Mouse (Mus musculus): ENCODE results near the gene Cep55. TPM values are rescaled to one million over a fixed set of nuclear protein-coding genes. Genes with fewer than 3 reads are reported as not detected.

The Cep55 gene
- polyA plus RNA-seq, 1 experiment from 2014 or later, result 46.9 TPM

GRCm38 (mm10) chr19:38054149-38054719, 577 bp upstream of the Cep55 start:
- no peak for DNase-seq (ENCODE audit: low spot score)
- no peak; the same call in 1 of the 2 replicates for ATAC-seq (ENCODE audit: low FRiP score)

GRCm38 (mm10) chr19:38055798-38056197, 987 bp downstream of the Cep55 start:
- peak overlapping the region; percentile 44 for H3K4me2 ChIP-seq (replicated peaks; ENCODE audit: low read depth, low read length)
- ATAC-seq (ENCODE audit: low FRiP score) (no peak), DNase-seq (ENCODE audit: low spot score) (no peak)
- no peak overlapping the region for H3K27ac ChIP-seq (ENCODE audit: low read depth, low read length)
- peak overlapping the region; percentile 73; the same call in 1 of the 2 replicates for H3K9ac ChIP-seq (ENCODE audit: low read depth, low read length)
- H3K9me3 ChIP-seq (ENCODE audit: control insufficient read depth, low read length), result no peaks in the 10 kb centered on the region
- H3K4me3 ChIP-seq (ENCODE audit: low read depth, low read length), result peak overlapping the region; percentile 66
- no peaks in the 10 kb centered on the region for H3K27me3 ChIP-seq (ENCODE audit: control insufficient read depth, insufficient read depth, low read length)
- 0 out of 2 replicates have a peak, but pooled peaks cover 2% of the 10 kb centered on the region for H3K4me1 ChIP-seq (replicated peaks; ENCODE audit: control insufficient read depth, insufficient read depth, low read length)
- WGBS, result 22% methylated on average over 6 of the region's 6 CpGs
- 0 out of 2 replicates have a peak, but pooled peaks cover 3% of the 10 kb centered on the region for H3K36me3 ChIP-seq (ENCODE audit: control insufficient read depth, insufficient read depth, low read length)

More at GRCm38 (mm10) chr19:38054149-38054719, 577 bp upstream of the Cep55 start:
- WGBS, result under 1% methylated on average over 19 of the region's 23 CpGs
- Histone ChIP-seq H3K36me3 (ENCODE audit: control insufficient read depth, insufficient read depth, low read length) (no peaks in the 10 kb centered on the region), H3K9ac (ENCODE audit: low read depth, low read length) (peak overlapping the region; percentile 8; the same call in 1 of the 2 replicates), H3K4me3 (ENCODE audit: low read depth, low read length) (peak overlapping the region; percentile 66), H3K27ac (ENCODE audit: low read depth, low read length) (no peak overlapping the region), H3K4me2 (replicated peaks; ENCODE audit: low read depth, low read length) (peak overlapping the region; percentile 43), H3K27me3 (ENCODE audit: control insufficient read depth, insufficient read depth, low read length) (no peaks in the 10 kb centered on the region), H3K4me1 (replicated peaks; ENCODE audit: control insufficient read depth, insufficient read depth, low read length) (0 out of 2 replicates have a peak, but pooled peaks cover 2% of the 10 kb centered on the region), H3K9me3 (ENCODE audit: control insufficient read depth, low read length) (no peaks in the 10 kb centered on the region)

- Histone ChIP-seq H3K27me3 (ENCODE audit: control insufficient read depth, insufficient read depth, low read length) (no peaks in the 10 kb centered on the region), H3K4me1 (replicated peaks; ENCODE audit: control insufficient read depth, insufficient read depth, low read length) (0 out of 2 replicates have a peak, but pooled peaks cover 2% of the 10 kb centered on the region), H3K4me2 (replicated peaks; ENCODE audit: low read depth, low read length) (peak overlapping the region; percentile 44; the same call in 1 of the 2 replicates), H3K9ac (ENCODE audit: low read depth, low read length) (no peak overlapping the region), H3K36me3 (ENCODE audit: control insufficient read depth, insufficient read depth, low read length) (0 out of 2 replicates have a peak, but pooled peaks cover 3% of the 10 kb centered on the region), H3K27ac (ENCODE audit: low read depth, low read length) (no peak overlapping the region), H3K9me3 (ENCODE audit: control insufficient read depth, low read length) (no peaks in the 10 kb centered on the region), H3K4me3 (ENCODE audit: low read depth, low read length) (peak overlapping the region; percentile 66)
- ATAC-seq (ENCODE audit: low FRiP score), result no peak
- DNase-seq (ENCODE audit: low spot score), result no peak
- WGBS, result 52% methylated on average over 3 of the region's 3 CpGs
These were observed 1.5 kb downstream of the Cep55 start for GRCm38 (mm10) chr19:38056276-38056675.

GRCm38 (mm10) chr19:38056931-38057330, 2.1 kb downstream of the Cep55 start:
- no peak overlapping the region for H3K4me2 ChIP-seq (replicated peaks; ENCODE audit: low read depth, low read length)
- 0 out of 2 replicates have a peak, but pooled peaks cover 2% of the 10 kb centered on the region for H3K4me1 ChIP-seq (replicated peaks; ENCODE audit: control insufficient read depth, insufficient read depth, low read length)
- 88% methylated on average over 8 of the region's 8 CpGs for WGBS
- H3K27ac ChIP-seq (ENCODE audit: low read depth, low read length), result no peak overlapping the region
- no peaks in the 10 kb centered on the region for H3K27me3 ChIP-seq (ENCODE audit: control insufficient read depth, insufficient read depth, low read length)
- no peaks in the 10 kb centered on the region for H3K9me3 ChIP-seq (ENCODE audit: control insufficient read depth, low read length)
- no peak for ATAC-seq (ENCODE audit: low FRiP score)
- no peak for DNase-seq (ENCODE audit: low spot score)
- no peak overlapping the region for H3K9ac ChIP-seq (ENCODE audit: low read depth, low read length)
- no peak overlapping the region for H3K4me3 ChIP-seq (ENCODE audit: low read depth, low read length)
- H3K36me3 ChIP-seq (ENCODE audit: control insufficient read depth, insufficient read depth, low read length), result 0 out of 2 replicates have a peak, but pooled peaks cover 3% of the 10 kb centered on the region

GRCm38 (mm10) chr19:38063201-38063600, 8.4 kb downstream of the Cep55 start:
- Histone ChIP-seq H3K27me3 (ENCODE audit: control insufficient read depth, insufficient read depth, low read length) (no peaks in the 10 kb centered on the region), H3K27ac (ENCODE audit: low read depth, low read length) (no peak overlapping the region), H3K4me2 (replicated peaks; ENCODE audit: low read depth, low read length) (no peak overlapping the region), H3K4me3 (ENCODE audit: low read depth, low read length) (no peak overlapping the region), H3K9ac (ENCODE audit: low read depth, low read length) (no peak overlapping the region), H3K9me3 (ENCODE audit: control insufficient read depth, low read length) (no peaks in the 10 kb centered on the region), H3K4me1 (replicated peaks; ENCODE audit: control insufficient read depth, insufficient read depth, low read length) (no peaks in the 10 kb centered on the region), H3K36me3 (ENCODE audit: control insufficient read depth, insufficient read depth, low read length) (0 out of 2 replicates have a peak, but pooled peaks cover 3% of the 10 kb centered on the region)
- ATAC-seq (ENCODE audit: low FRiP score) (no peak), DNase-seq (ENCODE audit: low spot score) (no peak)
- WGBS, result 85% methylated on average over 3 of the region's 3 CpGs

GRCm38 (mm10) chr19:38064051-38064450, 9.2 kb downstream of the Cep55 start:
- H3K27me3 ChIP-seq (ENCODE audit: control insufficient read depth, insufficient read depth, low read length), result no peaks in the 10 kb centered on the region
- WGBS, result 96% methylated on average over 1 of the region's 1 CpGs
- H3K9me3 ChIP-seq (ENCODE audit: control insufficient read depth, low read length), result no peaks in the 10 kb centered on the region
- H3K9ac ChIP-seq (ENCODE audit: low read depth, low read length), result no peak overlapping the region
- no peak overlapping the region for H3K27ac ChIP-seq (ENCODE audit: low read depth, low read length)
- DNase-seq (ENCODE audit: low spot score), result no peak
- H3K4me3 ChIP-seq (ENCODE audit: low read depth, low read length), result no peak overlapping the region
- no peaks in the 10 kb centered on the region for H3K4me1 ChIP-seq (replicated peaks; ENCODE audit: control insufficient read depth, insufficient read depth, low read length)
- H3K36me3 ChIP-seq (ENCODE audit: control insufficient read depth, insufficient read depth, low read length), result 0 out of 2 replicates have a peak, but pooled peaks cover 3% of the 10 kb centered on the region
- no peak overlapping the region for H3K4me2 ChIP-seq (replicated peaks; ENCODE audit: low read depth, low read length)
- ATAC-seq (ENCODE audit: low FRiP score), result no peak

GRCm38 (mm10) chr19:38073226-38073625, 18.4 kb downstream of the Cep55 start:
- 95% methylated on average over 5 of the region's 5 CpGs for WGBS
- H3K36me3 ChIP-seq (ENCODE audit: control insufficient read depth, insufficient read depth, low read length), result no peaks in the 10 kb centered on the region
- DNase-seq (ENCODE audit: low spot score), result no peak

GRCm38 (mm10) chr19:38075051-38075450, 20.2 kb downstream of the Cep55 start:
- no peak overlapping the region for H3K4me3 ChIP-seq (ENCODE audit: low read depth, low read length)
- 83% methylated on average over 11 of the region's 11 CpGs for WGBS
- H3K4me2 ChIP-seq (replicated peaks; ENCODE audit: low read depth, low read length), result no peak overlapping the region
- H3K9me3 ChIP-seq (ENCODE audit: control insufficient read depth, low read length), result no peaks in the 10 kb centered on the region
- DNase-seq (ENCODE audit: low spot score) (no peak), ATAC-seq (ENCODE audit: low FRiP score) (no peak)
- H3K27ac ChIP-seq (ENCODE audit: low read depth, low read length), result no peak overlapping the region
- no peaks in the 10 kb centered on the region for H3K36me3 ChIP-seq (ENCODE audit: control insufficient read depth, insufficient read depth, low read length)
- H3K27me3 ChIP-seq (ENCODE audit: control insufficient read depth, insufficient read depth, low read length), result no peaks in the 10 kb centered on the region
- no peaks in the 10 kb centered on the region for H3K4me1 ChIP-seq (replicated peaks; ENCODE audit: control insufficient read depth, insufficient read depth, low read length)
- H3K9ac ChIP-seq (ENCODE audit: low read depth, low read length), result no peak overlapping the region

More at GRCm38 (mm10) chr19:38073226-38073625, 18.4 kb downstream of the Cep55 start:
- no peak overlapping the region for H3K4me3 ChIP-seq (ENCODE audit: low read depth, low read length)
- no peak overlapping the region for H3K27ac ChIP-seq (ENCODE audit: low read depth, low read length)
- H3K4me2 ChIP-seq (replicated peaks; ENCODE audit: low read depth, low read length), result no peak overlapping the region
- no peak overlapping the region for H3K9ac ChIP-seq (ENCODE audit: low read depth, low read length)
- no peaks in the 10 kb centered on the region for H3K4me1 ChIP-seq (replicated peaks; ENCODE audit: control insufficient read depth, insufficient read depth, low read length)
- H3K27me3 ChIP-seq (ENCODE audit: control insufficient read depth, insufficient read depth, low read length), result no peaks in the 10 kb centered on the region
- no peaks in the 10 kb centered on the region for H3K9me3 ChIP-seq (ENCODE audit: control insufficient read depth, low read length)
- no peak for ATAC-seq (ENCODE audit: low FRiP score)

GRCm38 (mm10) chr19:38076251-38076650, 21.4 kb downstream of the Cep55 start:
- DNase-seq (ENCODE audit: low spot score) (peak; percentile 12), ATAC-seq (ENCODE audit: low FRiP score) (no peak)
- no peaks in the 10 kb centered on the region for H3K27me3 ChIP-seq (ENCODE audit: control insufficient read depth, insufficient read depth, low read length)
- no peaks in the 10 kb centered on the region for H3K9me3 ChIP-seq (ENCODE audit: control insufficient read depth, low read length)
- no peak overlapping the region for H3K4me3 ChIP-seq (ENCODE audit: low read depth, low read length)
- no peaks in the 10 kb centered on the region for H3K4me1 ChIP-seq (replicated peaks; ENCODE audit: control insufficient read depth, insufficient read depth, low read length)
- H3K4me2 ChIP-seq (replicated peaks; ENCODE audit: low read depth, low read length), result no peak overlapping the region
- H3K9ac ChIP-seq (ENCODE audit: low read depth, low read length), result no peak overlapping the region
- H3K36me3 ChIP-seq (ENCODE audit: control insufficient read depth, insufficient read depth, low read length), result no peaks in the 10 kb centered on the region
- H3K27ac ChIP-seq (ENCODE audit: low read depth, low read length), result no peak overlapping the region
- WGBS, result 89% methylated on average over 2 of the region's 2 CpGs

Data from hindbrain, embryonic 11.5 days (tissue).